ENCODE assay signal across 12 mouse cellular contexts in genomic region chr19:38198731-38199130, GRCm38 (mm10). TPM values are rescaled to one million over a fixed set of nuclear protein-coding genes. Genes with fewer than 3 reads are reported as not detected.
DNase-seq lines count a peak whose midpoint lies in the region; ATAC-seq lines count a peak whose summit lies in the region.
"Had no signal": no experiment of that assay in that cellular context is flagged by ENCODE, and none has a peak within 500 bp of the region (broad histone marks: within the 10 kb centered on the region; RNA-seq: fewer than 3 reads in every experiment).

No protein-coding gene starts in this region.

- DNase-seq in hindbrain, embryonic 14.5 days (ENCODE audit: low spot score) = peak; percentile 54
- DNase-seq in midbrain, embryonic 11.5 days (ENCODE audit: low spot score, missing footprints) = peak; percentile 79
- no peak for DNase-seq in midbrain, embryonic 10.5 days (ENCODE audit: low spot score)
- peak; percentile 55 for DNase-seq in NIH3T3 (ENCODE audit: low read depth)
- DNase-seq in splenic B cell, adult 2 months (ENCODE audit: low read depth, low spot score) = peak; percentile 30
- DNase-seq in kidney, adult 9 months = no peak
- no peak for DNase-seq in spleen, postnatal 14 days (ENCODE audit: low spot score in 2 of 2)

- no peaks in the 10 kb centered on the region for H3K4me1 ChIP-seq in hindbrain, embryonic 14.5 days (replicated peaks; ENCODE audit: control insufficient read depth, insufficient read depth, low read length)
- no peaks in the 10 kb centered on the region for H3K4me1 ChIP-seq in hindbrain, embryonic 12.5 days
- H3K4me1 ChIP-seq in midbrain, embryonic 11.5 days (ENCODE audit: control insufficient read depth, insufficient read depth, low read length) = no peaks in the 10 kb centered on the region
- no peaks in the 10 kb centered on the region for H3K4me1 ChIP-seq in midbrain, embryonic 10.5 days
- H3K4me1 ChIP-seq: limb, embryonic 12.5 days; neural tube, embryonic 12.5 days had no signal

- no peak overlapping the region for H3K4me2 ChIP-seq in hindbrain, embryonic 14.5 days (replicated peaks)
- no peak overlapping the region for H3K4me2 ChIP-seq in hindbrain, embryonic 12.5 days (replicated peaks)
- no peak overlapping the region for H3K4me2 ChIP-seq in midbrain, embryonic 11.5 days
- H3K4me2 ChIP-seq: heart, embryonic 11.5 days; limb, embryonic 12.5 days; neural tube, embryonic 12.5 days had no signal

- no peak for ATAC-seq in hindbrain, embryonic 14.5 days (ENCODE audit: low FRiP score)
- no peak for ATAC-seq in hindbrain, embryonic 12.5 days (ENCODE audit: low FRiP score)
- no peak for ATAC-seq in midbrain, embryonic 11.5 days (ENCODE audit: low FRiP score)
- ATAC-seq: forebrain, embryonic 16.5 days had no signal

- H3K9me3 ChIP-seq in hindbrain, embryonic 14.5 days (ENCODE audit: control insufficient read depth, low read length) = no peaks in the 10 kb centered on the region
- H3K9me3 ChIP-seq in hindbrain, embryonic 12.5 days (replicated peaks) = no peaks in the 10 kb centered on the region
- H3K9me3 ChIP-seq in midbrain, embryonic 11.5 days (ENCODE audit: control insufficient read depth, low read length) = no peaks in the 10 kb centered on the region
- H3K9me3 ChIP-seq in midbrain, embryonic 10.5 days (replicated peaks) = no peaks in the 10 kb centered on the region
- H3K9me3 ChIP-seq: neural tube, embryonic 12.5 days had no signal

- no peak overlapping the region for H3K4me3 ChIP-seq in hindbrain, embryonic 14.5 days (replicated peaks; ENCODE audit: low read length)
- no peak overlapping the region for H3K4me3 ChIP-seq in hindbrain, embryonic 12.5 days
- H3K4me3 ChIP-seq in midbrain, embryonic 11.5 days (ENCODE audit: low read depth, low read length) = no peak overlapping the region
- no peak overlapping the region for H3K4me3 ChIP-seq in midbrain, embryonic 10.5 days
- H3K4me3 ChIP-seq: limb, embryonic 12.5 days; neural tube, embryonic 12.5 days had no signal

- H3K9ac ChIP-seq in hindbrain, embryonic 14.5 days = no peak overlapping the region
- no peak overlapping the region for H3K9ac ChIP-seq in hindbrain, embryonic 12.5 days
- H3K9ac ChIP-seq in midbrain, embryonic 11.5 days (ENCODE audit: low read length) = no peak overlapping the region
- H3K9ac ChIP-seq: limb, embryonic 12.5 days; neural tube, embryonic 12.5 days had no signal

- H3K36me3 ChIP-seq in hindbrain, embryonic 14.5 days (replicated peaks; ENCODE audit: control insufficient read depth, insufficient read depth) = peaks cover 15% of the 10 kb centered on the region
- peaks cover 8% of the 10 kb centered on the region for H3K36me3 ChIP-seq in hindbrain, embryonic 12.5 days
- H3K36me3 ChIP-seq in midbrain, embryonic 11.5 days (ENCODE audit: control insufficient read depth, insufficient read depth, low read length) = peaks cover 4% of the 10 kb centered on the region
- peaks cover 30% of the 10 kb centered on the region for H3K36me3 ChIP-seq in midbrain, embryonic 10.5 days
- peaks cover 4% of the 10 kb centered on the region for H3K36me3 ChIP-seq in splenic B cell, adult 2 months (ENCODE audit: control insufficient read depth, insufficient read depth, low read length, poor library complexity, severe bottlenecking)

- 91% methylated on average over 5 of the region's 5 CpGs for WGBS in hindbrain, embryonic 14.5 days
- WGBS in hindbrain, embryonic 12.5 days = 92% methylated on average over 5 of the region's 5 CpGs
- 93% methylated on average over 5 of the region's 5 CpGs for WGBS in midbrain, embryonic 11.5 days
- WGBS in midbrain, embryonic 10.5 days = 89% methylated on average over 5 of the region's 5 CpGs

- no peak overlapping the region for H3K27ac ChIP-seq in hindbrain, embryonic 14.5 days
- H3K27ac ChIP-seq in hindbrain, embryonic 12.5 days = no peak overlapping the region
- no peak overlapping the region for H3K27ac ChIP-seq in midbrain, embryonic 11.5 days (ENCODE audit: low read depth, low read length)
- H3K27ac ChIP-seq in midbrain, embryonic 10.5 days (replicated peaks) = no peak overlapping the region
- H3K27ac ChIP-seq: limb, embryonic 12.5 days; neural tube, embryonic 12.5 days had no signal

- H3K27me3 ChIP-seq in hindbrain, embryonic 14.5 days (ENCODE audit: control insufficient read depth, insufficient read depth, low read length) = no peaks in the 10 kb centered on the region
- no peaks in the 10 kb centered on the region for H3K27me3 ChIP-seq in hindbrain, embryonic 12.5 days
- no peaks in the 10 kb centered on the region for H3K27me3 ChIP-seq in midbrain, embryonic 11.5 days (ENCODE audit: control insufficient read depth, insufficient read depth, low read length)
- H3K27me3 ChIP-seq in midbrain, embryonic 10.5 days (ENCODE audit: low read depth, poor library complexity, severe bottlenecking) = no peaks in the 10 kb centered on the region
- no peaks in the 10 kb centered on the region for H3K27me3 ChIP-seq in splenic B cell, adult 2 months (ENCODE audit: control insufficient read depth, insufficient read depth, low read length, poor library complexity, severe bottlenecking)
- H3K27me3 ChIP-seq: limb, embryonic 12.5 days; neural tube, embryonic 12.5 days had no signal

RNA-seq across cellular contexts. Expression of gene Fra10ac1, which starts 25.2 kb away (rescaled TPM):
- 33.5 and 34.5 TPM in 2 replicates for polyA plus RNA-seq in hindbrain, embryonic 14.5 days (2014; fragmentation: Nextera tagmentation; extraction: Ambion mirVana)
- polyA plus RNA-seq in hindbrain, embryonic 12.5 days (2016; fragmentation: Nextera tagmentation; extraction: Ambion mirVana) = 52.7 and 55.2 TPM in 2 replicates
- 45.7 and 47.5 TPM in 2 replicates for polyA plus RNA-seq in midbrain, embryonic 11.5 days (2014; fragmentation: Nextera tagmentation; extraction: Ambion mirVana)
- polyA plus RNA-seq in midbrain, embryonic 10.5 days (2016; fragmentation: Nextera tagmentation; extraction: Ambion mirVana) = 45.1 and 46.6 TPM in 2 replicates

Comparison
In these comparisons a context has a peak if more than half of its experiments do, and no peak if none do; other contexts are left out.
1. DNase-seq: peak in hindbrain, embryonic 14.5 days (single experiment), midbrain, embryonic 11.5 days (single experiment), NIH3T3 (single experiment) and splenic B cell, adult 2 months (single experiment); none in midbrain, embryonic 10.5 days (single experiment), kidney, adult 9 months (single experiment) and spleen, postnatal 14 days (0 of 2).